Mouse (Mus musculus) heart, adult 2 months (tissue): ENCODE measurements around the gene Cblb. TPM values are rescaled to one million over a fixed set of nuclear protein-coding genes. Genes with fewer than 3 reads are reported as not detected.

ENCODE experiments used
- DNase-seq, 2 experiments: peaks; one replicate each; pipeline ENCODE4 v3.0.0; 2021
- H3K27ac ChIP-seq: fragments of 200-600 bp; 2 replicates; pipeline ENCODE4 v1.8.1; 2022
- H3K27me3 ChIP-seq: fragments of 200-500 bp; 2 replicates; pipeline ENCODE4 v1.6.1; 2012; ENCODE audit warnings: mild to moderate bottlenecking, low read length, inconsistent platforms, mixed read lengths; ENCODE audit not compliant: control insufficient read depth, insufficient read depth
- H3K36me3 ChIP-seq: fragments of 200-500 bp; 2 replicates; pipeline ENCODE4 v1.6.1; 2012; ENCODE audit warnings: low read length, inconsistent platforms; ENCODE audit not compliant: control insufficient read depth, insufficient read depth
- H3K4me1 ChIP-seq: fragments of 200-500 bp; 2 replicates; pipeline ENCODE4 v1.6.1; 2011; ENCODE audit warnings: low read length; ENCODE audit not compliant: control insufficient read depth, insufficient read depth
- H3K4me3 ChIP-seq: fragments of 200-600 bp; 2 replicates; pipeline ENCODE4 v1.8.1; 2022
- H3K79me2 ChIP-seq: fragments of 200-500 bp; replicated peaks from 2 replicates; pipeline ENCODE4 v1.6.1; 2012; ENCODE audit warnings: mild to moderate bottlenecking, inconsistent platforms, low read length, moderate library complexity, mixed read lengths; ENCODE audit not compliant: control insufficient read depth, insufficient read depth
- H3K9ac ChIP-seq: fragments of 200-500 bp; 2 replicates; pipeline ENCODE4 v1.6.1; 2012; ENCODE audit warnings: low read depth, mild to moderate bottlenecking, control low read depth, inconsistent platforms, low read length, mixed read lengths
- CTCF ChIP-seq: fragments of 200-600 bp; IDR thresholded peaks from 2 replicates; pipeline ENCODE4 v1.8.1; 2022; ENCODE audit warnings: antibody characterized with exemption, mild to moderate bottlenecking, moderate library complexity
- EP300 ChIP-seq: fragments of 200-500 bp; IDR thresholded peaks from 2 replicates; pipeline ENCODE4 v1.6.1; 2011; ENCODE audit warnings: low read depth, low read length, control low read depth; ENCODE audit not compliant: insufficient read depth
- POLR2A ChIP-seq: fragments of 200-500 bp; IDR thresholded peaks from 2 replicates; pipeline ENCODE4 v1.6.1; 2011; ENCODE audit warnings: mild to moderate bottlenecking, low read depth, low read length, control low read depth; ENCODE audit not compliant: insufficient read depth
- WGBS: fragments of 180-500 bp; shearing (Covaris S2); methylation state at CpG from one replicate; pipeline ENCODE4 v1.1.7; 2018; 5-methylcytosine and 5-hydroxymethylcytosine counted together
- intact Hi-C: fragments of 180-260 bp; cut with DNase I; formaldehyde crosslinking; loops from one replicate; pipeline ENCODE4 v1.15.1; 2025
- polyA plus RNA-seq: library from polyadenylated mRNA; depleted of rRNA; stranded (reverse); fragments of >200 nt; gene quantifications from 2 replicates; pipeline ENCODE4 v1.2.3, GENCODE M21; 2012
- total RNA-seq, 2 experiments: library from RNA; stranded (reverse); gene quantifications; 2 replicates each; pipeline ENCODE4 v1.2.3; 2021

Cblb gene
- total and polyA plus RNA-seq, 3 experiments, result 7.5 to 14.0 (median 13.6) TPM

- intact Hi-C loops, result no loop called here
- TF ChIP-seq CTCF, result no peak
- no peak for TF ChIP-seq POLR2A
- no peak for TF ChIP-seq EP300
- DNase-seq, result no peak
Measured at GRCm38 (mm10) chr16:52210844-52211606, 180.0 kb downstream of the Cblb start.

GRCm38 (mm10) chr16:52219069-52219468 lies 188.0 kb downstream of the Cblb start:
- DNase-seq, result no peak
- Histone ChIP-seq H3K27me3 (no peaks in the 10 kb centered on the region), H3K79me2 (no peaks in the 10 kb centered on the region), H3K4me1 (no peaks in the 10 kb centered on the region), H3K27ac (no peak overlapping the region), H3K9ac (no peak overlapping the region), H3K4me3 (no peak overlapping the region), H3K36me3 (no peaks in the 10 kb centered on the region)
- intact Hi-C loops, result no loop called here
- TF ChIP-seq CTCF, result peak; percentile 56
- no peak for TF ChIP-seq POLR2A
- WGBS, result 27% methylated on average over 2 of the region's 2 CpGs

More at GRCm38 (mm10) chr16:52210844-52211606, 180.0 kb downstream of the Cblb start:
- Histone ChIP-seq H3K36me3 (no peaks in the 10 kb centered on the region), H3K4me1 (no peaks in the 10 kb centered on the region), H3K79me2 (no peaks in the 10 kb centered on the region), H3K27ac (no peak overlapping the region), H3K27me3 (no peaks in the 10 kb centered on the region), H3K4me3 (no peak overlapping the region), H3K9ac (no peak overlapping the region)
- 95% methylated on average over 8 of the region's 8 CpGs for WGBS

GRCm38 (mm10) chr16:52222896-52223295 lies 191.9 kb downstream of the Cblb start:
- no peaks in the 10 kb centered on the region for H3K36me3 ChIP-seq
- DNase-seq, result no peak
- H3K4me1 ChIP-seq, result no peaks in the 10 kb centered on the region
- H3K79me2 ChIP-seq, result no peaks in the 10 kb centered on the region
- intact Hi-C loops, result no loop called here
- H3K27ac ChIP-seq, result no peak overlapping the region
- no peak overlapping the region for H3K4me3 ChIP-seq
- TF ChIP-seq CTCF, result no peak
- TF ChIP-seq EP300, result no peak
- no peak for TF ChIP-seq POLR2A
- no peak overlapping the region for H3K9ac ChIP-seq
- no peaks in the 10 kb centered on the region for H3K27me3 ChIP-seq
- WGBS, result 55% methylated on average over 4 of the region's 4 CpGs

- 70% methylated on average over 7 of the region's 7 CpGs for WGBS
- Histone ChIP-seq H3K27me3 (no peaks in the 10 kb centered on the region), H3K79me2 (no peaks in the 10 kb centered on the region), H3K4me3 (no peak overlapping the region), H3K9ac (no peak overlapping the region), H3K4me1 (no peaks in the 10 kb centered on the region), H3K27ac (no peak overlapping the region), H3K36me3 (no peaks in the 10 kb centered on the region)
- DNase-seq, result no peak
- TF ChIP-seq CTCF (no peak), POLR2A (no peak), EP300 (no peak)
- intact Hi-C loops, result no loop called here
Measured at GRCm38 (mm10) chr16:52229446-52229845, 198.4 kb downstream of the Cblb start.

GRCm38 (mm10) chr16:52229930-52230329 lies 198.9 kb downstream of the Cblb start:
- Histone ChIP-seq H3K27ac (no peak overlapping the region), H3K36me3 (no peaks in the 10 kb centered on the region), H3K9ac (no peak overlapping the region), H3K79me2 (no peaks in the 10 kb centered on the region), H3K4me3 (no peak overlapping the region), H3K4me1 (no peaks in the 10 kb centered on the region), H3K27me3 (no peaks in the 10 kb centered on the region)
- DNase-seq, result no peak
- WGBS, result 25% methylated on average over 2 of the region's 2 CpGs
- no peak for TF ChIP-seq CTCF
- TF ChIP-seq POLR2A, result no peak
- no peak for TF ChIP-seq EP300
- intact Hi-C loops, result no loop called here

GRCm38 (mm10) chr16:52242144-52242543 lies 211.1 kb downstream of the Cblb start:
- Histone ChIP-seq H3K79me2 (no peaks in the 10 kb centered on the region), H3K4me3 (no peak overlapping the region), H3K36me3 (no peaks in the 10 kb centered on the region), H3K27ac (no peak overlapping the region), H3K9ac (no peak overlapping the region), H3K27me3 (no peaks in the 10 kb centered on the region), H3K4me1 (no peaks in the 10 kb centered on the region)
- intact Hi-C loops, result no loop called here
- DNase-seq, result no peak
- TF ChIP-seq CTCF (no peak), EP300 (no peak), POLR2A (no peak)
- WGBS, result 83% methylated on average over 2 of the region's 2 CpGs
